Mouse (Mus musculus): ENCODE data around the gene Aff4. TPM values are rescaled to one million over a fixed set of nuclear protein-coding genes. Genes with fewer than 3 reads are reported as not detected.
"Not testable (repeated sequence)": the region's sequence is repeated elsewhere in the genome, so short reads cannot be mapped to it uniquely, and the experiment has no call there.

The Aff4 gene
- polyA plus RNA-seq, 1 experiment from 2014 or later, result 20.4 TPM

DNA sequence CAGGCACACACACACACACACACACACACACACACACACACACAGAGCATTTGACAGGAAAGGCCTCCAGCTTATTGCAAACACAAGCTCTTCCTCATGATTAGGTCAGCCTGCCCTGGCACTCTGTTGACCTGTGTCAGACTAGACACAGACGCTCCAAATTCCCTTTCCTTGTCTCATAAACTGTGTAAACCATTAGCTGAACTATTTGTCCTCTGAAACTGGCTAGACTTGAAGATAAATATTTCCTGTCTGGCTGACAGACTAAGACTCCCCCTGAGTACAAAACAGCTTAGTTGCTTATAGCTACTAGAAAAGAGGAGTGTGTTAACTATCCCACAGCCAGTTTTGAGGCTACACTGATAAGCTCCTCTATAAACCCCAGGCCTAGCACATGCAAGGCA, 35.9 kb upstream of the Aff4 start:
- no peak overlapping the region for H3K27ac ChIP-seq (ENCODE audit: low read length)
- H3K9me3 ChIP-seq (ENCODE audit: control insufficient read depth, low read length), result no peaks in the 10 kb centered on the region
- H3K27me3 ChIP-seq (replicated peaks; ENCODE audit: control insufficient read depth, insufficient read depth, low read length), result no peaks in the 10 kb centered on the region
- H3K4me1 ChIP-seq (ENCODE audit: control insufficient read depth, insufficient read depth, low read length), result 0 out of 2 replicates have a peak, but pooled peaks cover 4% of the 10 kb centered on the region
- H3K36me3 ChIP-seq (ENCODE audit: control insufficient read depth, insufficient read depth, low read length), result no peaks in the 10 kb centered on the region
- ATAC-seq, result peak; percentile 38; the same call in 1 of the 2 replicates
- WGBS, result 15% methylated on average over 1 of the region's 1 CpGs
- no peak overlapping the region for H3K4me3 ChIP-seq (ENCODE audit: low read length)
- H3K4me2 ChIP-seq (ENCODE audit: low read depth, low read length), result no peak overlapping the region
- H3K9ac ChIP-seq (ENCODE audit: low read depth, low read length), result no peak overlapping the region

DNA sequence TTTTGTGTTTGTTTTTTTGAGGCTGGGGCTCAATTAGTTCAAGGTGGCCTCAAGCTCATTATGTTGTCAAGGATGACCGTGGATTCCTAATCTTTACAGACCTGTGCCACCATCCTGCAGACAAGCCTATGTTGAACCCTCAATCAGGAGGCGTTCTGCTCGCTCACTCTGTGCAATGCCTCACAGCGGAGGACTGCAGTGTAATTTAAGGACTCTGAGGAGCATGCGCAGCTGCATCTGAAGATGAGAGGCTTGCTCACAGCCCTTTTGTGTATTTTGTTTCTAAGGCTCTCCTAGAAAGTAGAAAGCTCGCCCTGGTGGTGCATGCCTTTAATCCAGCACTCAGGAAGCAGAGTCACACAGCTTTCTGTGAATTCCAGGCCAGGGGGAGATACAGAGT, 33.6 kb upstream of the Aff4 start:
- Histone ChIP-seq H3K27ac (ENCODE audit: low read length) (no peak overlapping the region), H3K9ac (ENCODE audit: low read depth, low read length) (no peak overlapping the region), H3K36me3 (ENCODE audit: control insufficient read depth, insufficient read depth, low read length) (no peaks in the 10 kb centered on the region), H3K4me2 (ENCODE audit: low read depth, low read length) (no peak overlapping the region), H3K27me3 (replicated peaks; ENCODE audit: control insufficient read depth, insufficient read depth, low read length) (no peaks in the 10 kb centered on the region), H3K9me3 (ENCODE audit: control insufficient read depth, low read length) (no peaks in the 10 kb centered on the region), H3K4me3 (ENCODE audit: low read length) (no peak overlapping the region), H3K4me1 (ENCODE audit: control insufficient read depth, insufficient read depth, low read length) (no peaks in the 10 kb centered on the region)
- ATAC-seq, result no peak
- WGBS, result 54% methylated on average over 6 of the region's 6 CpGs

GRCm38 (mm10) chr11:53318041-53318440, 32.6 kb upstream of the Aff4 start:
- Histone ChIP-seq H3K27ac (ENCODE audit: low read length) (no peak overlapping the region), H3K4me3 (ENCODE audit: low read length) (no peak overlapping the region), H3K4me2 (ENCODE audit: low read depth, low read length) (no peak overlapping the region), H3K9ac (ENCODE audit: low read depth, low read length) (no peak overlapping the region), H3K4me1 (ENCODE audit: control insufficient read depth, insufficient read depth, low read length) (no peaks in the 10 kb centered on the region), H3K27me3 (replicated peaks; ENCODE audit: control insufficient read depth, insufficient read depth, low read length) (no peaks in the 10 kb centered on the region), H3K36me3 (ENCODE audit: control insufficient read depth, insufficient read depth, low read length) (no peaks in the 10 kb centered on the region), H3K9me3 (ENCODE audit: control insufficient read depth, low read length) (no peaks in the 10 kb centered on the region)
- no peak for ATAC-seq
- 75% methylated on average over 7 of the region's 7 CpGs for WGBS

DNA sequence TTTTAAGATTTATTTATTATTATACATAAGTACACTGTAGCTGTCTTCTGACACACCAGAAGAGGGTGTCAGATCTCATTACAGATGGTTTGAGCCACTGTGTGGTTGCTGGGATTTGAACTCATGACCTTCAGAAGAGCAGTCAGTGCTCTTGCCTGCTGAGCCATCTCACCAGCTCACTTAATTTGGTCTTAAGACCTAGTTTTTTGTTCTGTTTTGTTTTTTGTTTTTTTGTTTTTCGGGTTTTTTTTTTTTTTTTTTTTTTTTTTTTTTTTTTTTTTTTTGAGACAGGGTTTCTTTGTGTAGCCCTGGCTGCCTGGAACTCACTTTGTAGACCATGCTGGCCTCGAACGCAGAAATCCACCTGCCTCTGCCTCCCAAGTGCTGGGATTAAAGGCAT, 32.1 kb upstream of the Aff4 start:
- not testable (repeated sequence) for H3K36me3 ChIP-seq (ENCODE audit: control insufficient read depth, insufficient read depth, low read length); ATAC-seq; H3K27ac ChIP-seq (ENCODE audit: low read length); H3K9ac ChIP-seq (ENCODE audit: low read depth, low read length); H3K4me2 ChIP-seq (ENCODE audit: low read depth, low read length); H3K27me3 ChIP-seq (replicated peaks; ENCODE audit: control insufficient read depth, insufficient read depth, low read length); H3K4me1 ChIP-seq (ENCODE audit: control insufficient read depth, insufficient read depth, low read length); H3K4me3 ChIP-seq (ENCODE audit: low read length); H3K9me3 ChIP-seq (ENCODE audit: control insufficient read depth, low read length)
- 81% methylated on average over 3 of the region's 3 CpGs for WGBS

GRCm38 (mm10) chr11:53319867-53320266, 30.8 kb upstream of the Aff4 start:
- not testable (repeated sequence) for H3K9me3 ChIP-seq (ENCODE audit: control insufficient read depth, low read length); H3K36me3 ChIP-seq (ENCODE audit: control insufficient read depth, insufficient read depth, low read length); ATAC-seq; H3K4me2 ChIP-seq (ENCODE audit: low read depth, low read length); H3K4me1 ChIP-seq (ENCODE audit: control insufficient read depth, insufficient read depth, low read length); H3K27ac ChIP-seq (ENCODE audit: low read length); H3K4me3 ChIP-seq (ENCODE audit: low read length); H3K27me3 ChIP-seq (replicated peaks; ENCODE audit: control insufficient read depth, insufficient read depth, low read length); H3K9ac ChIP-seq (ENCODE audit: low read depth, low read length)
- 92% methylated on average over 13 of the region's 13 CpGs for WGBS

- H3K9me3 ChIP-seq (ENCODE audit: control insufficient read depth, low read length), result no peaks in the 10 kb centered on the region
- H3K4me1 ChIP-seq (ENCODE audit: control insufficient read depth, insufficient read depth, low read length), result peaks cover 9% of the 10 kb centered on the region
- WGBS, result under 1% methylated on average over 21 of the region's 21 CpGs
- H3K36me3 ChIP-seq (ENCODE audit: control insufficient read depth, insufficient read depth, low read length), result peaks cover 4% of the 10 kb centered on the region; the same call in 1 of the 2 replicates
- peak within 1 kb of the TSS; percentile 64 for H3K4me3 ChIP-seq (ENCODE audit: low read length)
- H3K27ac ChIP-seq (ENCODE audit: low read length), result 0 out of 2 replicates have a peak within 1 kb of the TSS, but pooled peaks have one; percentile 9
- peak; percentile 97 for ATAC-seq
- peak within 1 kb of the TSS; percentile 65 for H3K4me2 ChIP-seq (ENCODE audit: low read depth, low read length)
- H3K27me3 ChIP-seq (replicated peaks; ENCODE audit: control insufficient read depth, insufficient read depth, low read length), result no peaks in the 10 kb centered on the region
- peak within 1 kb of the TSS; percentile 72 for H3K9ac ChIP-seq (ENCODE audit: low read depth, low read length)
Measured at GRCm38 (mm10) chr11:53324512-53324968, 26.1 kb upstream of the Aff4 start, which contains the start of gene Zcchc10. Gene Zcchc10 (plus strand): TSS chr11:53324679.

GRCm38 (mm10) chr11:53330325-53330724, 20.3 kb upstream of the Aff4 start:
- 77% methylated on average over 7 of the region's 7 CpGs for WGBS

GRCm38 (mm10) chr11:53331121-53331520, 19.5 kb upstream of the Aff4 start:
- H3K4me2 ChIP-seq (ENCODE audit: low read depth, low read length), result no peak overlapping the region
- H3K27ac ChIP-seq (ENCODE audit: low read length), result no peak overlapping the region
- H3K27me3 ChIP-seq (replicated peaks; ENCODE audit: control insufficient read depth, insufficient read depth, low read length), result no peaks in the 10 kb centered on the region
- no peaks in the 10 kb centered on the region for H3K4me1 ChIP-seq (ENCODE audit: control insufficient read depth, insufficient read depth, low read length)
- no peak overlapping the region for H3K4me3 ChIP-seq (ENCODE audit: low read length)
- H3K36me3 ChIP-seq (ENCODE audit: control insufficient read depth, insufficient read depth, low read length), result peaks cover 10% of the 10 kb centered on the region
- no peak for ATAC-seq
- WGBS, result 93% methylated on average over 6 of the region's 6 CpGs
- H3K9ac ChIP-seq (ENCODE audit: low read depth, low read length), result no peak overlapping the region
- H3K9me3 ChIP-seq (ENCODE audit: control insufficient read depth, low read length), result no peaks in the 10 kb centered on the region

More at GRCm38 (mm10) chr11:53330325-53330724, 20.3 kb upstream of the Aff4 start:
- Histone ChIP-seq H3K4me1 (ENCODE audit: control insufficient read depth, insufficient read depth, low read length) (peaks cover 6% of the 10 kb centered on the region), H3K36me3 (ENCODE audit: control insufficient read depth, insufficient read depth, low read length) (peaks cover 10% of the 10 kb centered on the region), H3K9me3 (ENCODE audit: control insufficient read depth, low read length) (no peaks in the 10 kb centered on the region), H3K9ac (ENCODE audit: low read depth, low read length) (no peak overlapping the region), H3K27ac (ENCODE audit: low read length) (no peak overlapping the region), H3K4me3 (ENCODE audit: low read length) (no peak overlapping the region), H3K4me2 (ENCODE audit: low read depth, low read length) (no peak overlapping the region), H3K27me3 (replicated peaks; ENCODE audit: control insufficient read depth, insufficient read depth, low read length) (no peaks in the 10 kb centered on the region)
- ATAC-seq, result no peak

DNA sequence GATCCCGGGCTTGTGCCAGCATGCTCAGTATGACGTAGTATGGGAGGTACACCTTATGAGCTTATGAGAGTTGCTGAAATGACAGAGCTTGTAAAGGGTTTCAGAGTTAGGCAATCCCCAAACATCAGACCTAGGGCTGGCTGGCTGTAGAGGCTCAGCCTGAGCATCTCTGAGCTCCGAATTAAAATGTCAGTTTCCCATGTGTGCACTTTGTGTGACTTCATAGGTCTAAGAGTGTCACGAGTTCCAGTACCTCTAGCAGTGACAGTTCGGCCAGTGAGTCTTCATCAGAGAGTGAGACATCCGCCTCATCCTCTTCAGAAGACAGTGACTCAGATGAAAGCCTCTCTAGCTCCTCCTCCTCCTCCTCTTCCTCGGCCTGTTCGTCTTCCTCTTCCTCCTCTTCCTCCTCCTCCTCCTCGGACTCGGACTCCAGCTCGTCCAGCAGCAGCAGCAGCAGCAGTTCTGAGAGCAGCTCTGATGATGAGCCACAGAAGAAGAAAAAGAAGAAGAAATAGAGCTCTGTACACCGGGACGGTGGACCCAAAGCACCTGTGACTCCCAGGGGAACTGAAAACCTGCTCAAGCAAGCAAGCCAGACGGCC, 18.5 kb upstream of the Aff4 start:
- Histone ChIP-seq H3K9ac (ENCODE audit: low read depth, low read length) (no peak overlapping the region), H3K4me2 (ENCODE audit: low read depth, low read length) (no peak overlapping the region), H3K36me3 (ENCODE audit: control insufficient read depth, insufficient read depth, low read length) (peaks cover 10% of the 10 kb centered on the region), H3K4me3 (ENCODE audit: low read length) (no peak overlapping the region), H3K27me3 (replicated peaks; ENCODE audit: control insufficient read depth, insufficient read depth, low read length) (no peaks in the 10 kb centered on the region), H3K9me3 (ENCODE audit: control insufficient read depth, low read length) (no peaks in the 10 kb centered on the region), H3K27ac (ENCODE audit: low read length) (no peak overlapping the region), H3K4me1 (ENCODE audit: control insufficient read depth, insufficient read depth, low read length) (no peaks in the 10 kb centered on the region)
- no peak for ATAC-seq
- 84% methylated on average over 14 of the region's 14 CpGs for WGBS
